Mouse (Mus musculus) bone marrow macrophage, adult 2 months (primary cell): Measurements from ENCODE around the gene Ddah2.

Experiments
- CTCF ChIP-seq: IDR thresholded peaks from 2 replicates; pipeline ENCODE4 v1.5.1; 2012; ENCODE audit warnings: low read depth, mild to moderate bottlenecking, low read length, moderate library complexity
- POLR2A ChIP-seq: IDR thresholded peaks from 2 replicates; pipeline ENCODE4 v1.6.1; 2012; ENCODE audit warnings: mild to moderate bottlenecking, low read depth, low read length, borderline replicate concordance

DNA sequence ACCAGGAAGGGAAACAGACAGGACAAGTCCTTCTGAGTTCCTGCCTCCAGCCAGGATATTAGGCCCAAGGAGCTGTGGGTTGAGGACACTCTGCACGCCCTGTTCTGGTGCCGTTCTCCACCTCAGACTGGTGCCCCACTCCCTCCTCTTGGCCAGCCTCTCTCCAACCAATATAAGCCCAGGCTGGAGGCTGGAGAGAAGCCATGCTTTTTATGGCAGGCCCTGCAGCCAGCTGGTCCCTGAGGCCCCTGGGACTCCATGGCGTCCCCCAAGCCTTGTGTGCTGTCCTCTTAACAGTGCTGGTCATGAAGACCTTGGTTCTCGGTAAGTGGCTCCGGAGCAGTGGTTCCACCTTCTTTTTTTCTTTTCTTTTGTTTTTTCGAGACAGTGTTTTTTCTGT, 49.3 kb downstream of the Ddah2 start, which contains the start of gene Ly6g5c:
- TF ChIP-seq CTCF (no peak), POLR2A (no peak)
